In genomic region chr7:31162324-31162723, GRCm38 (mm10) we compare ENCODE assay signal across 19 mouse cellular contexts. TPM values are rescaled to one million over a fixed set of nuclear protein-coding genes. Genes with fewer than 3 reads are reported as not detected.
DNase-seq lines count a peak whose midpoint lies in the region; TF ChIP-seq lines count a peak whose summit lies in the region.
"Had no signal": no experiment of that assay in that cellular context is flagged by ENCODE, and none has a peak within 500 bp of the region (broad histone marks: within the 10 kb centered on the region; RNA-seq: fewer than 3 reads in every experiment).

No protein-coding gene starts in this region.

- peaks cover 22% of the 10 kb centered on the region for H3K4me1 ChIP-seq in spleen, adult 2 months (ENCODE audit: control insufficient read depth, insufficient read depth, insufficient read length)
- H3K4me1 ChIP-seq: forebrain, embryonic 12.5 days had no signal

- no peak overlapping the region for H3K4me3 ChIP-seq in spleen, adult 2 months (ENCODE audit: extremely low read depth, insufficient read depth, insufficient read length)
- H3K4me3 ChIP-seq in layer of hippocampus, adult 2 months, result no peak overlapping the region
- H3K4me3 ChIP-seq: forebrain, embryonic 12.5 days; midbrain, embryonic 10.5 days had no signal

- TF ChIP-seq CTCF in spleen, adult 2 months (IDR thresholded peaks at IDR 0.05; ENCODE audit: extremely low read depth, insufficient read depth, insufficient read length, insufficient replicate concordance), result no peak
- no peak for TF ChIP-seq CTCF in layer of hippocampus, adult 2 months (conservative IDR thresholded peaks at IDR 0.05)

- no peaks in the 10 kb centered on the region for H3K36me3 ChIP-seq in spleen, adult 2 months (ENCODE audit: control insufficient read depth, insufficient read depth, low read length)
- H3K36me3 ChIP-seq: forebrain, embryonic 12.5 days; G1E; midbrain, embryonic 10.5 days had no signal

- WGBS in spleen, adult 2 months, result 73% methylated on average over 11 of the region's 11 CpGs

- no peak for TF ChIP-seq POLR2A in spleen, adult 2 months (IDR thresholded peaks at IDR 0.05; ENCODE audit: low read depth, low read length)

- peak overlapping the region; percentile 90 for H3K27ac ChIP-seq in spleen, adult 2 months (ENCODE audit: insufficient read depth, low read length)
- no peak overlapping the region for H3K27ac ChIP-seq in layer of hippocampus, adult 2 months
- H3K27ac ChIP-seq: forebrain, embryonic 12.5 days; hindbrain, postnatal 0 days; midbrain, embryonic 10.5 days had no signal

- H3K27me3 ChIP-seq in spleen, adult 2 months (ENCODE audit: control insufficient read depth, insufficient read depth, low read length), result no peaks in the 10 kb centered on the region
- H3K27me3 ChIP-seq: forebrain, embryonic 12.5 days had no signal

- DNase-seq in heart, adult 11 months, result peak; percentile 88
- DNase-seq in heart, postnatal 14 days, result no peak
- DNase-seq in spleen, adult 2 months (ENCODE audit: low read depth in 1 of 2, low spot score in 2 of 2), result no peak
- no peak for DNase-seq in spleen, postnatal 4 days (ENCODE audit: low spot score in 2 of 2)
- DNase-seq in adrenal gland, postnatal 14 days, result peak; percentile 39
- DNase-seq in kidney, postnatal 10 days, result peak; percentile 51
- DNase-seq in cerebellum, postnatal 4 days (ENCODE audit: low spot score in 2 of 2), result no peak
- DNase-seq in layer of hippocampus, adult 2 months (ENCODE audit: low spot score in 2 of 2), result no peak
- DNase-seq: cerebellum, adult 9-11 months; gastrocnemius, postnatal 14 days; layer of hippocampus, postnatal 36 days; left cerebral cortex, postnatal 4 days; lung, adult 18-20 months; lung, postnatal 4 days; right cerebral cortex, postnatal 25 days had no signal

- intact Hi-C loops in heart, postnatal 14 days (cut with DNase I), result no loop called here

RNA-seq across cellular contexts. Expression of gene Gramd1a, which starts 6.6 kb away (rescaled TPM):
- total RNA-seq in heart, postnatal 14 days (2021), result 10 to 100 TPM; 30.3 to 34.1 TPM
- polyA plus RNA-seq in spleen, adult 2 months (2012; rRNA removed), result 325 and 338 TPM in 2 replicates
- 45.9 and 72.5 TPM in 2 replicates for total RNA-seq in adrenal gland, postnatal 14 days (2021)
- total RNA-seq in layer of hippocampus, adult 2 months (2021), result 100 to 1,000 TPM; 118 to 124 TPM

RNA-seq across cellular contexts. Expression of gene Scn1b, which starts 35.5 kb away (rescaled TPM):
- total RNA-seq in heart, postnatal 14 days (2021), result 10 to 100 TPM; 17.9 to 18.4 TPM
- 41.6 and 48.4 TPM in 2 replicates for polyA plus RNA-seq in spleen, adult 2 months (2012; rRNA removed)
- 8.6 and 11.8 TPM in 2 replicates for total RNA-seq in adrenal gland, postnatal 14 days (2021)
- total RNA-seq in layer of hippocampus, adult 2 months (2021), result 100 to 1,000 TPM; 585 to 611 TPM
- total RNA-seq: G1E had no signal
- polyA plus RNA-seq: G1E had no signal

RNA-seq across cellular contexts. Expression of gene Hpn, which starts 47.2 kb away (rescaled TPM):
- total RNA-seq in heart, postnatal 14 days (2021), result 1 to 10 TPM; 2.1 to 2.3 TPM
- polyA plus RNA-seq in spleen, adult 2 months (2012; rRNA removed), result 22.1 and 26.8 TPM in 2 replicates
- 3.8 and 41.6 TPM in 2 replicates for total RNA-seq in adrenal gland, postnatal 14 days (2021)
- total RNA-seq in layer of hippocampus, adult 2 months (2021), result 1 to 10 TPM; 2.9 to 7.1 TPM
- total RNA-seq: hindbrain, postnatal 0 days had no signal
- polyA plus RNA-seq: G1E had no signal

Comparison
In these comparisons a context has a peak if more than half of its experiments do, and no peak if none do; other contexts are left out.
1. DNase-seq: peak in heart, adult 11 months (single experiment), adrenal gland, postnatal 14 days (single experiment) and kidney, postnatal 10 days (single experiment); none in heart, postnatal 14 days (0 of 2), spleen, adult 2 months (0 of 2), spleen, postnatal 4 days (0 of 2), cerebellum, postnatal 4 days (0 of 2) and layer of hippocampus, adult 2 months (0 of 2).
2. RNA of gene Scn1b, which starts 35.5 kb away (total RNA-seq): 585 to 611 TPM in layer of hippocampus, adult 2 months; 17.9 to 18.4 TPM in heart, postnatal 14 days and 8.6 to 11.8 TPM in adrenal gland, postnatal 14 days; every median in the first group is over 10 times any median in the second.